Mouse (Mus musculus): ENCODE results near the gene Bfsp1. TPM values are rescaled to one million over a fixed set of nuclear protein-coding genes. Genes with fewer than 3 reads are reported as not detected.

Gene Bfsp1
- polyA plus RNA-seq, 1 experiment from 2014 or later = 1.1 TPM

Other genes starting within 250 kb of the Bfsp1 start
- 396 and 425 TPM in 2 replicates for gene Dstn, start 52.1 kb upstream of the Bfsp1 start, polyA plus RNA-seq (2015; fragmentation: Nextera tagmentation; extraction: Ambion mirVana)
- 28.2 and 33.5 TPM in 2 replicates for gene Rrbp1, start 148.1 kb upstream of the Bfsp1 start, polyA plus RNA-seq (2015; fragmentation: Nextera tagmentation; extraction: Ambion mirVana)
- not detected in 2 replicates for gene Banf2, start 169.9 kb upstream of the Bfsp1 start, polyA plus RNA-seq (2015; fragmentation: Nextera tagmentation; extraction: Ambion mirVana)